Mouse (Mus musculus) frontal cortex, postnatal 10 days (tissue): ENCODE results near the gene Tnrc6c.

Experiments used
- DNase-seq, 2 experiments: peaks; one replicate each; pipeline ENCODE4 v3.0.0; 2022; ENCODE audit warnings: low spot score in 2 of 2, mixed read lengths in 1 of 2

Gene Tnrc6c

DNA sequence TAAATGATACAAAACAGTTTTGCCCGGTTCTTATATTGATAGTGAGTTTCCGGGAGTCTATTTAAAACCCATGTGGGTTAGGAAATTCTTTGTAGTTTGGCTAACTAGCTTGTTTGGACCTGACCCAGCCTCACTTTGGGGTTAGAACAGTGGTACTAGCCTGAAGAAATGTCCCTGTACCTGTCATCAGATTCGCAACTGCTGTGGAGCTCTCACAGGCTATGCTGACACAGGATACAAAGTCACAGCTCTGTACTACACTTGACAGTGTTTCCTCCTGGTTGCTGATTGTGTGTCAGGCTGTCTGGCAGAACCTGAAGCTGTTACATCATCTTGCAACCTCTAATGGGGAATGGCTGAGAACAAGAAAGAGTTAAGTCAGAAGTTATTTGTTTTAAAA lies 75.3 kb downstream of the Tnrc6c start:
- DNase-seq: no peak

DNA sequence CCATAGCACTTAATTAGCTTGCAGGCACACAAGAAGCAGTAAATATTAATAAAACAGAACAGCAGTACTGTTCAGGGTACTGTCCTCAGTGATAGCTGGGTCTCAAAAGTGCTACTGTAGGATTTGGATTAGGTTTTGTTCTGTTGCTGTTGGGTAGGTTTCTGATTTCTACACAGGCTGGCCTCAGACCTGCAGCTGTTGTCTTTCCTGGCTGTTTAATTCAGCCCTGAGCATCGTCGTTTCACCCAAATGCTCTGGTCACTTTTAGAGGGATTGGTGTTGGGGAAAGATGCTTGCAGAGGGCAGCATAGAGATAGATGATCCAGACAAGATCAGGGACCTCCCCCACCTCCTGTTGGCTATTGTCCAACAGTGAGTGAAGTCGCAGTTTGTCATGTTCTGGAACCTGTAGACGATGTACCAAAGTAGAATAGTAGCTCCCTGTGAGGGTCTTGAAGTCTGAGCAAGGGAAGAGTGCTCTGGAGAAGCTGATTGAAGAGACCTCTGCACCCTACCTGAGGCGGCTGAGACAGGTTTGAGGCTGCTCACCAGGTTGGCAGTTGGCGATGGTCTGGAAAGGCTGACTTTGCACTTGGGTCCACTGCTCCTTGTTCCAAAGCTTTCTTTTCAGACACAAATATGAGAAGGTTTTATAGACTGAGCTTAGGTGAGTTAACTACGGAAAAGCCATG lies 75.9 kb downstream of the Tnrc6c start:
- DNase-seq: no peak

DNA sequence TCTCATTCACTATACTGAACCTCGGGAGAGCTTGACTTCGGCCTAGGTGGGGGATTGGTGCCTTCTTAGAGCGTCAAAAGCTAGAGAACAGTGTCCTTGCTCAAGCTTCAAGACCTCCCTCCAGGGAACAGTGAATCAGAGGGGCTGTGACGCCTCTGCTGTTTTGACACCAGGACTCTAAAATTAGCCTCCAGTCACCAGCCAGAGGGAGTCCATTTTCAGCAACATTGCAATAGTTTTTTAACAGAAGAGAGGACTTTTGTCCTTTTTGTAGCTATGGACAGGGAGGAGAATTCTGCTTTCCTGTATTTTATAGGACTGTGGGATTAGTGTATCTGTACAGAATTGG lies 76.4 kb downstream of the Tnrc6c start:
- no peak for DNase-seq

DNA sequence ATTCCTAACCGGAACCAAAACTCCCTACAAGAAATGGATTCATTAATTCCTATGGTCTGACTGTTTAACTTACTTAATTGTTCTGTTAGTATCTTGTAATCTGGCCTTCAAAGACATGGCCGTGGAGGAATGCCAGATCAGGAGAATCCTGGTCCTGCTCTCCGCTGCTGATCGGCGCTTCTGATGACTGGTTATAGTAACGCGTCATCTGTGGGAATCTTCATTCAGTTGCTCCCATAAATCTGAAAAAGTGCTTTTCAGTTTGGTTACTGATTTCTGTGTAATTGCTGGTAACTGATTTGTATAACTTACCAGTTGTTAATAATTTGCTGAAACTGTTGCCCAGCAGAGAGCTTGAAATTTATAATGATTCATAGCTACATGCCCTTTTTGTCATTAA lies 77.4 kb downstream of the Tnrc6c start:
- DNase-seq: no peak

DNA sequence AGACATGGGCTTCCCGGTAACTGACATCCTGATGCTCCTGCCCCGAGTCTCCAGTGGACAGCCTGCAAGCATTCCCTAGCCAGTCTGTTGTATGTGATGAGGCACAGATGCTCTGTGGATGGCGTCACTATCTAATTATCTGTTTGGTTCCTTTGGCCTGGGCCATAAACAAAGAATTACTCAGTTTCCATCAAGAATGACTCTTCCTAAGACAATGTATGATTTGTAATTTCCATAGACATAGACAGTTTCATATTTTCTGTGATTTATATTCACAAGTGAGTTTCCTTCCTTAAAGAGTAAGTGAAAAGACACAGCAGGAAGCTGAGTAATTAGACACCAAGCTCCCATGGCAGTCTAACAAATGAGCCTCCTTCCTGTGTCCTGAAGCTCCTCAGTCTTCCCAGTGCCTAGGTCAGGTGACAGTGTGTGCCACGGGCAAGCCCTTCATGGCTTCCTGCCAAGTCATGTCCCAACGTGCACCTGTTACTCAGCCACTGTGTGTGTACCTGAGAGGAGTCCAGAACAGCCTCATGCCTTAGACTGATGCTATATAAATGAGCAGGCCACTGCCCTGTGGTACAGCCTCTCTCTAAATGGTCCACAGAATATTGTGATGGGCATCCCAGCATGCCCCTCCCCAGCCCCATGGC lies 82.1 kb downstream of the Tnrc6c start:
- no peak for DNase-seq

DNA sequence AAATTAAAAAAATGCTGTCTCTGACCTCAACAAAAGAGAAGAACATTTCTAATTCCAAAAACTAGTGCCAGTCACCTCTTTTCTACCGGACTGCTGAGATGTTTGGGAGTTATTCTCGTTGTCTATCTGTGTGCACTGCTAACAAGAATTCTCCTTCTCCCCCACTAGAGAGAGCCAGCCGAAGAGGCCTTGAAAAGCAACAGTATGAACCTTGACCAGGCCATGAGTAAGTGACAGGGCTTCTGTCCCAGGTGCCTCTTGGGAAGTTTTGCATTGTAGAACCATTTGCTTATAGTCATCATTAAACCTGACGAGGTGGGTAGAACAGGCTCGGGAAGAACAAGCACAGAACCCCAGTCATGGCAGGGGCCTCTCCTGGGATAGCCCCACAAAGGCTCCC lies 84.0 kb downstream of the Tnrc6c start:
- no peak for DNase-seq

DNA sequence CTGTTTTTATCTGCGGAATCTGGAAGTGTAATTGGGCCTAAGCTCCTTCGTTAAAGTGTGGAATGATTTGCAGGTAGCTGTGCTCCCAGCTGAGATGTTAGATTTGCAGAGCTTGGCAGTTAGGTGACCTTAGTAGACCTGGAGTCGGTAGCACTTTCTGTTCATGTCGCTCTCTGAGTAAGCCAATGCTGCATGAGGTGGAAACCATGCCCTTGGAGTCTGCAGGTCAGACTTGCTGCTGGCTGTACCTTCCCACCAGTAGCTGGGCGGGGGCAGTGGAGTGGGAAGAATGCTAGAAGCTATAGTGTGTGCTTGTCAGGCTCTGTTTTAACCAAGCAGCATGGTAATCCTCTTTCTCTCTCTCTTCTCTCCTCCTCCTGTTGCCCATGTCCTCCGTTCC lies 87.0 kb downstream of the Tnrc6c start:
- DNase-seq: no peak

DNA sequence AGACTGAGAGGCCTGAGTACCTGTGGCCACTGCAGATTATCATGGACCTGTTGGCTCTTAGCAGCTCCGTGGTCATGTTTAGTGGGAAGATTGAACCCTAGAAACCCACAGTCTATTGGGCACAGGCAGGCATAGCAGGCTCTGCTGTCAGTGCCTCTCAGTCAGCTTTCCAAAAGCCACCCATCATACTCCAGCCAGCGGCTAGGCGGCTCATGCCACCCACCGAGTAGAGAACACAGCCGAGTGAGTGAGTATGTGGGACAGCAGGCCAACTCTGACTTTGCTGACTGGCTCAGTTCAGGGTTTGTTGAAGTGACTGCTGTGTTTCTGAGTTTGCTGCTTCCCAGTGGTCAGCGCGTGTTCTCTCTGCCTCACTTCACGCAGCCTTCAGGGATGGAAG lies 88.2 kb downstream of the Tnrc6c start:
- no peak for DNase-seq

DNA sequence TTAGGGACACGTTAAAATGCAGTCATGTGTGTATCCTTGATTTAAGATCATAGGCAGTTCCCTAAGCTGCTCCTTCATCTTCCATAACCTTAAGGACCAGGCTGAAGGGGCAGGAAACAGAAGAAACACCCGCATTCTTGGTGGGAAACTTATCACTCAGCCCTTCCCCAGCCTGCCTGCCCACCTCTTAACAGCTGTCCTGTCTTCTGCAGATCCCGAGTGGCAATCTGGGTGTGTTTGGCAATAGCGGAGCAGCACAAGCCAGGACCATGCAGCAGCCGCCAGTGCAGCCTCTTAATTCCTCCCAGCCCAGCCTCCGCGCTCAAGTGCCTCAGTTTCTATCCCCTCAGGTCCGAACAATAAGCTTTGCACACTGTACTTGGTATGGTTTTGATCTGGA lies 88.6 kb downstream of the Tnrc6c start:
- DNase-seq: no peak

DNA sequence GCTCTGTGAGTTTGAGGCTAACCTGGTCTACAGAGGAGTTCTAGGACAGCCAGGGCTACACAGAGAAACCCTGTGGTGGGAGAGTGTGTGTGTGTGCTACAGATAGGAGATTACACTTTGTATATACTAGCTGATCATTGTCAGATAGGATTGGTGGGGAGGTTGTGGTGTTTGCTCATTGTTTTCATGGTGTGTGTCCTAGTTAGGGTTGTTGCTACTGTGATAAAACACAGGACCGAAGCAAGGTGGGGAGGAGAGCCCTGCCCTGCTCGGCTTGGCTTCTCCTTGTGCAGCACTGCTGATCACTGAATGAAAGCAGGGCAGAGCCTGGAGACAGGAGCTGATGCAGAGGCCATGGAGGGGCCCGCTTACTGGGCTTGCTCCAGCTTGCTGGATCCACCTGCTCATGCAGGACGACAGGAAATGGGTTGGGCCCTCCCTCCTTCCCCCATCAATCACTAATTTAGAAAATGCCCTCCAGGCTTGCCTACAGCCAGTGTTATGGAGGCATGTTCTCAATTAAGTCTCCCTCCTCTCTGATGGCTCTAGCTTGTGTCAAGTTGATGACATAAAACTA lies 89.5 kb downstream of the Tnrc6c start:
- no peak for DNase-seq

DNA sequence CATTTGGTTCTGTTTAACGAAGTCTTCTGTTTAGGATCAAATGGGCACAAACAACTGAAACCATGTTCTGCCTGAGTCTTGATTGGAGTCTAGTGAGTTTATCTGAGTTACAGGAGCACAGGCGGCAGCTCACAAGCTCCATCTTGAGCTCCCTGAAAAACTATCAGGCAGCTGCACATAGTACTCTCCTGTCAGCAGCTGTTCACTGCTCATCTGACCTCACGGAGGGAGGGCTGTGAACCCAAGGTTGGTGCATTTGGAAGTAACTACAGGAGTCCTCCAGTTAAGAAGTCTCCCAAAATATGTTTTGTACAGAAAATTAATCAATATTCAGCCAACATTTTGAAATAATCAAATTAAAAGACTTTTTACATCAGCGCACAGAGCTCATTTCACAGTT lies 94.5 kb downstream of the Tnrc6c start:
- no peak for DNase-seq

DNA sequence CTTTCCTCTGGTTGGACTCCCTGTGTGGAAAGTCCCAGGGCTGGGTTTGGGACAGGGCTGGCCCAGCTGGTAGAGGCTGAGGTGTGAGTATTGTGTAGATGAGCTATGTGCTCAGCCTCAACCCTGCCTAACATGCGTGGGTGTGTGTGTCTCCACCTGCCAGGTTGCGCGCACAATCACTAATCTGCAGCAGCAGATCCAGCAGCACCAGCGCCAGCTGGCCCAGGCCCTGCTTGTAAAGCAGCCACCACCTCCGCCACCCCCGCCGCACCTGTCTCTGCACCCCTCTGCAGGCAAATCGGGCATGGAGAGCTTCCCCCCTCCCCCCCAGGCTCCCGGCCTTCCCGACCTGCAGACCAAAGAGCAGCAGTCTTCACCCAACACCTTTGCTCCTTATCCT lies 95.3 kb downstream of the Tnrc6c start:
- no peak for DNase-seq

DNA sequence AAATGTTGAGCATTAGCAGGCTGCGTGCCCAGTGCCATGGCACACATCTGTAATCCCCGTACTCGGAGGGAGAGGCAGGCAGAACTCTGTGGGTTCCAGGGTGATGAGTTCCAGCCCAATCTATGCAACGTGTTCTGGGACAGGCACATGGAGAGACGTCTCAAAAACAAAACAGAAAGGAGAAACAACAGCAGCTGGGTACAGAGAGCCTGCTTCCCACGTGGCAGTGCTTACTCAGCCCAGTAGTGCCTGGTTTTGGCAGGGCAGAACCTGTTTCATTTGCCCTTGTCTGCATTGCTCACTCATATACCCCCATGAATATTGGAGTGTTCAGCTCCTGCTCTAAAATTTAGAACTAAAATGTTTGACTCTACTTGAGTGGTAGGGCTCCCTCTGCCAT lies 97.5 kb downstream of the Tnrc6c start:
- DNase-seq: no peak

DNA sequence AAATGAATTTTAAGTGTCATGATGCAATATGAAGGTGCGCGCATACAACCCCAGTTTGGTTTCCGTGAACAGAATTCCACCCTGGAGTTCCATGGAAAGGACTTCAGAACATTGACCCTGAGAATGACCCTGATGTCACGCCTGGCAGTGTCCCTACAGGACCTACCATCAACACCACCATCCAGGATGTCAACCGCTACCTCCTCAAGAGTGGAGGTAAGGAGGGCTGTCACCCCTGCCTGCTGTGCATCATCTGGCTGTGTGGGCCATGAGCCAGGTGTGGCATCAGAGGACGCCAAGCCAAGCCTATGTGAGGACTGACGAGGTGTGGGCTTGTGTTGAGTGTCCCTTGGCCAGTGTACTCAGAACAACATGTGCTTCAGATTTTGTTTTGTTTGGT lies 101.8 kb downstream of the Tnrc6c start:
- DNase-seq: no peak

DNA sequence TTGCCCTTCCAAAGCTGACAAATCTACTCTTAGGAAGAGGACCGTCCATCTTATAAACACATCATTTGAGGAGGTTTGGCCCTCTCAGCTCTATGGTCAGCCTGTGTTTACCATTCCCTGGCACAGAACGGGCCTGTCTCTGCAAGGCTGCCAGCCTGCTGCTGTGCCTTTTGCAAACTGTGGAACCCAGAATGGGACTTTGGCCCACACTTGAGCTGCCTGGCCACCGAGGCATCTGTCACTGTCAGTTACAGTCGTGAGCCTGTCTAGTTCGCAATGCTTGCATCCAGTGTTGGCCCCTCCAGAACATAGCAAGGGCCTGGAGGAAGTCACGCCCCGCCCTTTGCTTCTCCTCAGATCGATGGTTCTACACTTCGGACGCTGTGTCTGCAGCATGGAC lies 105.2 kb downstream of the Tnrc6c start:
- no peak for DNase-seq

DNA sequence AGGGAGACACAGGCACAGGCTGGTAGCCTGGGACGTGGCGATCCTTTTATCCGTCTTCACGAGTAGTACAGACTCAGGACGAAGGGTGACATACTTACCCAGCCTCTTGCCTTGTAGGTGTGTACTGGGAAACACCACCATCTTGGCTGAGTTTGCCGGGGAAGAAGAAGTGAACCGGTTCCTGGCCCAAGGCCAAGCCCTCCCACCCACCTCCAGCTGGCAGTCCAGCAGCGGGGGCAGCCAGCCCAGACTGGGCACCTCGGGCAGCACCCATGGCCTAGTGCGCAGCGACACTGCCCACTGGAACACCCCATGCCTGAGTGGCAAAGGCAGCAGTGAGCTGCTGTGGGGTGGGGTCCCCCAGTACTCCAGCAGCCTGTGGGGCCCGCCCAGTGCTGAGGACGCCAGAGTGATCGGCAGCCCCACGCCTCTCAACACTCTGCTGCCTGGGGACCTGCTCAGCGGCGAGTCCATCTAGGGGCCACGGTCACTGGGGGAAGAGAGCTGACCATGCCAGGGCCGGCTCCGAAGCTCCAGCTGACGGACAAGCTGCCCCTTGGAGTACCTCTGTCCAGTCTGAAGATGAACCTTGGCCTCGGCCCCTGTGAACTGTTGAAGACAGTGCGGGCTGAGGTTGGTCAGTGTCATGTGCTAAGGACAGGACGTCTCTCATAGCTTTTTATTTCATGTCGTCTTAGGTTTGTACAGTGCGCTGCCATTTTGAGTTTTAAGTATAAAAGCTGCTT lies 106.5 kb downstream of the Tnrc6c start:
- DNase-seq: no peak

DNA sequence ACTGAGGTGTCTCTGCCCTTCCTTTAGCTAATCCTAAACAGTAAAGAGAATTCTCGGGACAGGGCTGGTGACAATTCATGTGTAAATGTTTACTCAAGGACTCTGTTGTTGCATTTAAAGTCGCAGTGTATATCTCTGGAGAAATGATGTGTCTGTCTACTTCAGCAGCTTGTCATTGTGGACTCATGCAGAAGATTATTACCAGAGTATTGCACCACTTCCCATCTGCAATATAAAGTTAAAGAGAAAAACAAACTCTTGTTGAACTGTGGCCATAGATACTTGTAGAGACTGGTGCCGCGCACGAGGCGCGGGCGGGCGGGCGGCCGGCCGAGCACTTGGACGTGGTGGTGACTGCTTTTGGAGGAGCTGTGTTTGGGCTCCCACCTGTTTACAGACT lies 107.7 kb downstream of the Tnrc6c start:
- DNase-seq: no peak

DNA sequence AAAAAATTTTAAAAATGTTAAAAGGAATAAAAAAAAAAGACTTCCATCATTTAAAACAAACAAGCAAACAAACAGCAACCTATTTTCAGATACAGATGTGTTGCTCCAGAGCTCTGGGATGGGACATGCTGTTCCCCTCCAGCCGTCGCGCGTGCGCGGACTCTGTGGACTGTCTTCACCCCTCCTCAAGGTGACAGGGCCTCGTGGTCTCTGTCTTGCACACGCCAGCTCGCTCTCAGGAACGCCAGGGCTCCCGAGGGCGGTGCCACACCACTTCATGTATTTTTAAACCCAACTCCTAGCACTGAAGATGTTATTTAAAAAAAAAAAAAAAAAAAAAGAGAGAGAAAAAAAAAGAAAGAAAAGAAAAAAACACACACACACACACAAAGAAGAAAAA lies 108.2 kb downstream of the Tnrc6c start:
- DNase-seq: no peak

DNA sequence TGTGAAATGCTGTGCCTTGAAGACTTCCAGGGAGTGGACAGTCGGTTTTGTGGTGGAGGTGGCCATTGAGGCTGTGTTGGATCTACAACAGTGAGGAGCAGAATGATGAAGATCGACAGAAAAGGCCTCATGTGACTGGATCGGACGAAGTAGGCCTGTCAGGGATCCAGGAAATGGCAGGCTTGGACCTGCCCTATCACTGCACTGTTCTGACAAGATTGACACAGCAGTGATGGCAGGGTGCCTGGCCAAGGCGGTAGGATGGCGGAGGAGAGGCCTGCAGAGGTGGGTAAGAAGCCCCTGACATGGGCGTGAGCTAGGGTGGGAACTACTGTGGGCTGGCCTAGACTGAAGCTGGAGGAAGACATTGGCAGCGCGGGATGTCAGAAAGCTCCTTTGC lies 110.2 kb downstream of the Tnrc6c start:
- no peak for DNase-seq

DNA sequence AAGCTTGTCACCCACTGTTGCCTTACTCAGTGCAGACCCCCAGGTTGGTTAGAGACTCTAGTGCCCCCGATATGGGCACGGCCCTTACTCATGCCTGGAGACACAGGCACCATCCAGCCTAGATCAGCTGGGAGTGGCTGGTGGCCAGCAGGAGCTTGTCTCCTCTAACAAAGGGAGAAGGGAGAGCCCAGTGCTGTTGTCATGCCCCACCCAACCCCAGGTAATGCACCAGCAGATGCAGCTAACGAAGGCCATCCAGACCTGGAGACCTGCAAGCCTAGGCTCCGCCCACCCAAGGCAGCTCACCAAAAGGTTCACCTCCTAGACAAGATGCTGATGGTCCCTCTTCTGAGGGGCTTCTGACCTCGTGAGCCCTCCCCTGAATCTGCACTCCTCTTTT lies 111.3 kb downstream of the Tnrc6c start:
- no peak for DNase-seq

DNA sequence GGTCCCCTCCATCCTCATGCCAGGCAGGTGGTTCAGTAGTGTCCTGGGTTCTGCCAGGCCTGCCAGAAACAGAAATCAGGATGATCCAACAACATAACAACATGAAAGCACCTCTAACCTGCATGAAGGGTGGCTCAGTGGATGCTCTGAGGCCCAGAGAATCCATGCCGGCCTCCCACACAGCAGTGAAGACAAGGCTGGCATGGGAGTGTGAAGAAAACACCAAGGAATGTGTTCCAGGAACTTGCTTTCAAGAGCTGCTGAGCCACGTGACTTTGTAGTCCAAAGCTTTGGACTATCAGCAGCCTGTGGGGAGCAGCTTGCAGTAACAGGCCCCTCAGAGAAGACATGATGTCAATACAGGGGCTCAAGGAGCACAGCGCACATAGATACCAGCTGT lies 112.2 kb downstream of the Tnrc6c start:
- DNase-seq: no peak

DNA sequence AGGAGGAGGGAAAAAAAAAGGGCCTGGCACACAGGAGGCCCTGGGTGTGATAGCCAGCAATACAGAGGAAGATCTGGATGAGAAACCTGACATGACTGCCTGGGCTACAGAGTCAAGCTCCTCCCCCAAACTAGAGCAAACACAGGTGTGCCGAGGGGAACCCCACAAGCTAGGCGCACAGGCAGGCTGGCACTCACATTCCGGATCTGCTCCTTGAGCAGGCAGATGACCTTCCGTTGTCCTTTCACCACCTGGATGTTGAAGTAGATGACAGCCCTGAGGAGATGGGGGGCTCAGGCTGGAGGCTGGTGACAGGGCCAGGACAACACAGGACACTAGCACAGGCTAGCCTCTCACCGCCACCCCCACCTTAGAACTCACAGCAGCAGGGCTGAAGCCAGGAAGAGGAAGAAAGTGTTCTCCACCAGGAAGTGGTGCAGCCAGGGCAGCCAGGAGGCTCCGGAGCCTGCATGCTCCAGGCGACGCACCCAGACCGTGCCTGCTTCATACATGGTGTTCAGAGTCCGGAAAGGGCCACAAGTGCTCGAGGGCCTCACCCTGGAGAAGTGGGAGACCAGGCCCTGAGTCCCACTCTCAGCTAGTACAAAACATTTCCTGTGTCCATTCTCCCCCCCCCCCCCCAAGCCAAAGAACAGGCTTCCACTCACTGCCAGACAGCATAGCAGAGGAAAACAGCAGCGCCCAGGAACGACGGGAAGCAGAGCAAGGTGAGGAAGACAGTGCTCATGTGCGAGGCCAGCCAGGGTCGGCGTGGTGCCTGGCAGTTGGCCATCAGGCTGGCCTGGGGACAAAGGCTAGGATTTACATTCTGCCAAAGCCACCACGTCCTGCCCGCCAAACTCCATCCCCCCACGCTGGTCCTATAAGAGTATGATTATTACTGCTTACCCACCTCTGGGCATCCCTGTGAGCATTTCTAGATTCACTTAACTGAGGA lies 114.9 kb downstream of the Tnrc6c start:
- DNase-seq: no peak
